8 mouse cellular contexts compared by ENCODE assay signal in the genomic region with DNA sequence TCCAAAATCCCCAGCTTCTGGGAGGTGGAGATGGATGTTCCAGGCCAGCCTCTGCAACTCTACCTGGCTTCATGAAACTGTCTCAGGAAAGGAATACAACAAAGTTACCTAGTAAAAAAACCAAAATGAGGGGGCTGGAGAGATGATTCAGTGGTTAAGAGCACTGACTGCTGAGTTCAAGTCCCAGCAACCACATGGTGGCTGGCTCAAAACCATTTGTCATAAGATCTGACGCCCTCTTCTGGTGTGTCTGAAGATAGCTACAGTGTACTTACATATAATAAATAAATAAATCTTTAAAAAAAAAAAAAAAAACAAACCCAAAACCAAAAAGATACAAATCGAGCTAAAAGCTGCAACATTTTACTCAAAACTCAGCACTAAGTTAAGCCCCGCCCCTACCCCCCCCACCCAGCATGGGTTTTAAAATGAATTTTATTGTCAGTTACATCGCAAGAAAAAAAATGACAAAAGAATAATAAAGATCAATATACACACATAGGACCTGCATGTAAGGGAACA. TPM values are rescaled to one million over a fixed set of nuclear protein-coding genes. Genes with fewer than 3 reads are reported as not detected.
DNase-seq lines count a peak whose midpoint lies in the region; ATAC-seq and TF ChIP-seq lines count a peak whose summit lies in the region.

No protein-coding gene starts in this region.

- 6% methylated on average over 4 of the region's 4 CpGs for WGBS in hindbrain, embryonic 10.5 days
- WGBS in lung, embryonic 16.5 days: 2% methylated on average over 4 of the region's 4 CpGs

- no peak for ATAC-seq in lung, embryonic 16.5 days (ENCODE audit: low read depth)

- H3K36me3 ChIP-seq in hindbrain, embryonic 10.5 days: peaks cover 41% of the 10 kb centered on the region
- peaks cover 14% of the 10 kb centered on the region for H3K36me3 ChIP-seq in lung, embryonic 16.5 days (ENCODE audit: control insufficient read depth, insufficient read depth, low read length)

- H3K9me3 ChIP-seq in hindbrain, embryonic 10.5 days: no peaks in the 10 kb centered on the region
- H3K9me3 ChIP-seq in lung, embryonic 16.5 days (ENCODE audit: control insufficient read depth, low read length): no peaks in the 10 kb centered on the region

- DNase-seq in left cerebral cortex, adult 2 months (ENCODE audit: extremely low spot score in 1 of 2, low spot score in 2 of 2): no peak
- no peak for DNase-seq in left cerebral cortex, postnatal 4 days
- DNase-seq in c-Kit-positive CD71-positive TER-119-positive erythroid progenitor cells, embryonic 14.5 days (ENCODE audit: low spot score): peak; percentile 15
- no peak for DNase-seq in hindbrain, embryonic 10.5 days (ENCODE audit: low spot score)
- DNase-seq in left cerebral cortex, postnatal 14 days (ENCODE audit: low spot score in 2 of 2): no peak
- no peak for DNase-seq in adrenal gland, postnatal 10 days
- DNase-seq in left cerebral cortex, adult 11 months (ENCODE audit: low spot score): no peak

- intact Hi-C loops in left cerebral cortex, adult 2 months (cut with DNase I): loop anchor here (5.0 kb wide), 2 partner anchors 84 to 104 kb away; a partner anchor contains a TSS
- intact Hi-C loops in left cerebral cortex, postnatal 4 days (cut with DNase I): no loop called here
- intact Hi-C loops in left cerebral cortex, postnatal 14 days (cut with DNase I): loop anchor here (2.0 to 5.0 kb wide), 2 partner anchors 34 to 58 kb away; a partner anchor contains a TSS

- peak overlapping the region; percentile 61 for H3K4me2 ChIP-seq in lung, embryonic 16.5 days (ENCODE audit: low read depth, low read length)

- peak overlapping the region; percentile 92 for H3K27ac ChIP-seq in left cerebral cortex, adult 2 months
- peak overlapping the region; percentile 95 for H3K27ac ChIP-seq in hindbrain, embryonic 10.5 days
- peak overlapping the region; percentile 94 for H3K27ac ChIP-seq in lung, embryonic 16.5 days (ENCODE audit: low read length)

- peaks cover 5% of the 10 kb centered on the region; the same call in 1 of the 2 replicates for H3K4me1 ChIP-seq in hindbrain, embryonic 10.5 days (replicated peaks)
- no peaks in the 10 kb centered on the region for H3K4me1 ChIP-seq in lung, embryonic 16.5 days (replicated peaks; ENCODE audit: control insufficient read depth, insufficient read depth, low read length)

- no peaks in the 10 kb centered on the region for H3K27me3 ChIP-seq in hindbrain, embryonic 10.5 days (ENCODE audit: insufficient read depth, poor library complexity, severe bottlenecking)
- no peaks in the 10 kb centered on the region for H3K27me3 ChIP-seq in lung, embryonic 16.5 days (ENCODE audit: control insufficient read depth, insufficient read depth, low read depth, low read length)

- H3K4me3 ChIP-seq in left cerebral cortex, adult 2 months: peak overlapping the region; percentile 72
- H3K4me3 ChIP-seq in hindbrain, embryonic 10.5 days: peak overlapping the region; percentile 69
- peak overlapping the region; percentile 67 for H3K4me3 ChIP-seq in lung, embryonic 16.5 days (ENCODE audit: low read length)

- peak; percentile 45 for TF ChIP-seq CTCF in left cerebral cortex, adult 2 months (IDR thresholded peaks at IDR 0.05)

- H3K9ac ChIP-seq in lung, embryonic 16.5 days (ENCODE audit: low read length): peak overlapping the region; percentile 84

RNA-seq across cellular contexts. Expression of a gene that starts 0.5 kb away (rescaled TPM):
- 10 to 100 TPM; 20.9 to 24.0 TPM for total RNA-seq in left cerebral cortex, adult 2 months (2021)
- 10 to 100 TPM; 20.6 to 25.4 TPM for total RNA-seq in left cerebral cortex, postnatal 4 days (2021)
- 30.4 and 34.3 TPM in 2 replicates for polyA plus RNA-seq in hindbrain, embryonic 10.5 days (2016; fragmentation: Nextera tagmentation; extraction: Ambion mirVana)
- polyA plus RNA-seq in lung, embryonic 16.5 days (2015; fragmentation: Nextera tagmentation; extraction: Ambion mirVana): 61.6 and 66.0 TPM in 2 replicates
- total RNA-seq in left cerebral cortex, postnatal 14 days (2021): 10 to 100 TPM; 22.9 to 23.4 TPM
- total RNA-seq in adrenal gland, postnatal 10 days (2021): 10 to 100 TPM; 73.5 to 74.7 TPM

RNA-seq across cellular contexts. Expression of a gene that starts 12.2 kb away (rescaled TPM):
- 10 to 100 TPM; 74.9 to 76.6 TPM for total RNA-seq in left cerebral cortex, adult 2 months (2021)
- 10 to 100 TPM; 58.7 to 59.5 TPM for total RNA-seq in left cerebral cortex, postnatal 4 days (2021)
- 75.1 and 84.9 TPM in 2 replicates for polyA plus RNA-seq in hindbrain, embryonic 10.5 days (2016; fragmentation: Nextera tagmentation; extraction: Ambion mirVana)
- polyA plus RNA-seq in lung, embryonic 16.5 days (2015; fragmentation: Nextera tagmentation; extraction: Ambion mirVana): 90.1 and 95.2 TPM in 2 replicates
- 10 to 100 TPM; 68.4 to 69.2 TPM for total RNA-seq in left cerebral cortex, postnatal 14 days (2021)
- 10 to 100 TPM; 53.2 to 55.6 TPM for total RNA-seq in adrenal gland, postnatal 10 days (2021)

RNA-seq across cellular contexts. Expression of a gene that starts 33.7 kb away (rescaled TPM):
- total RNA-seq in left cerebral cortex, adult 2 months (2021): 10 to 100 TPM; 74.6 to 77.8 TPM
- total RNA-seq in left cerebral cortex, postnatal 4 days (2021): 100 to 1,000 TPM; 101 TPM
- polyA plus RNA-seq in hindbrain, embryonic 10.5 days (2016; fragmentation: Nextera tagmentation; extraction: Ambion mirVana): 42.2 and 50.0 TPM in 2 replicates
- polyA plus RNA-seq in lung, embryonic 16.5 days (2015; fragmentation: Nextera tagmentation; extraction: Ambion mirVana): 60.2 and 61.1 TPM in 2 replicates
- 10 to 100 TPM; 86.0 to 89.1 TPM for total RNA-seq in left cerebral cortex, postnatal 14 days (2021)
- total RNA-seq in adrenal gland, postnatal 10 days (2021): 10 to 100 TPM; 52.5 to 53.8 TPM

RNA-seq across cellular contexts. Expression of a gene that starts 57.7 kb away (rescaled TPM):
- under 1 TPM; 0.25 to 0.44 TPM for total RNA-seq in left cerebral cortex, adult 2 months (2021)
- total RNA-seq in left cerebral cortex, postnatal 4 days (2021): under 1 TPM; 0.38 to 0.44 TPM
- polyA plus RNA-seq in hindbrain, embryonic 10.5 days (2016; fragmentation: Nextera tagmentation; extraction: Ambion mirVana): not detected in 2 replicates
- polyA plus RNA-seq in lung, embryonic 16.5 days (2015; fragmentation: Nextera tagmentation; extraction: Ambion mirVana): not detected in 2 replicates
- under 1 TPM; 0.26 to 0.42 TPM for total RNA-seq in left cerebral cortex, postnatal 14 days (2021)
- total RNA-seq in adrenal gland, postnatal 10 days (2021): under 1 TPM in 1 of 2 experiments, not detected in 1; 0.21 TPM
